Mouse (Mus musculus): ENCODE data around the gene Cdh6.

- TF ChIP-seq CTCF (IDR thresholded peaks at IDR 0.05; ENCODE audit: extremely low read depth, insufficient read depth, low read length) = no peak
- TF ChIP-seq POLR2A (IDR thresholded peaks at IDR 0.05; ENCODE audit: extremely low read depth, insufficient read depth, low read length) = no peak
These were observed 78.6 kb downstream of the Cdh6 start for GRCm38 (mm10) chr15:13094881-13095256.
